Mouse (Mus musculus): Measurements from ENCODE around the gene Coro2a. TPM values are rescaled to one million over a fixed set of nuclear protein-coding genes. Genes with fewer than 3 reads are reported as not detected.
A peak's percentile ranks its signal among the peaks of the same experiment; 100 is the strongest.

The Coro2a gene
- total and polyA plus RNA-seq, 3 experiments = 0.35 to 6.8 TPM; not detected in 1

GRCm38 (mm10) chr4:46507736-46508460 lies 94.1 kb downstream of the Coro2a start:
- 0 out of 2 replicates have a peak, but pooled peaks have one; percentile 82 for TF ChIP-seq CHD1 (IDR thresholded peaks at IDR 0.05; ENCODE audit: low read depth, low read length)
- peak; percentile 85 to 95 (median 95) for TF ChIP-seq CTCF (IDR thresholded peaks at IDR 0.05 in 2 of 3, conservative IDR thresholded peaks at IDR 0.05 in 1 of 3; ENCODE audit: control insufficient read depth in 1 of 3, insufficient read depth in 1 of 3, low read depth in 2 of 3, low read length in 3 of 3, poor library complexity in 1 of 3, severe bottlenecking in 1 of 3)
- TF ChIP-seq HCFC1 (IDR thresholded peaks at IDR 0.05; ENCODE audit: low read depth, low read length) = 0 out of 2 replicates have a peak, but pooled peaks have one; percentile 29
- peak; percentile 33; the same call in 1 of the 2 replicates for TF ChIP-seq MAX (IDR thresholded peaks at IDR 0.05; ENCODE audit: low read length)
- peak; percentile 87 for TF ChIP-seq SIN3A (IDR thresholded peaks at IDR 0.05; ENCODE audit: low read length)
- TF ChIP-seq NELFE (IDR thresholded peaks at IDR 0.05; ENCODE audit: low read depth, low read length) = 0 out of 2 replicates have a peak, but pooled peaks have one; percentile 23
- no peak for TF ChIP-seq MEF2A (IDR thresholded peaks at IDR 0.05; ENCODE audit: extremely low read depth, insufficient replicate concordance, low read depth, low read length, poor library complexity, severe bottlenecking)
- 0 out of 2 replicates have a peak, but pooled peaks have one; percentile 6 for TF ChIP-seq JUND (IDR thresholded peaks at IDR 0.05; ENCODE audit: low read depth, low read length)
- TF ChIP-seq ZMIZ1 (IDR thresholded peaks at IDR 0.05; ENCODE audit: low read depth, low read length) = no peak
- TF ChIP-seq SMC3 (IDR thresholded peaks at IDR 0.05; ENCODE audit: low read depth, low read length) = peak; percentile 81
- no peak for TF ChIP-seq CHD2 (IDR thresholded peaks at IDR 0.05; ENCODE audit: low read length)
- TF ChIP-seq MYC (IDR thresholded peaks at IDR 0.05; ENCODE audit: low read depth, low read length) = peak; percentile 15; the same call in 1 of the 2 replicates
- no peak for TF ChIP-seq POLR2AphosphoS2 (IDR thresholded peaks at IDR 0.05; ENCODE audit: low read length)
- peak in 1 of 2 experiments; percentile 39; a peak in 1 of 4 replicates for TF ChIP-seq POLR2A (IDR thresholded peaks at IDR 0.05; ENCODE audit: control insufficient read depth in 1 of 2, insufficient read depth in 1 of 2, low read depth in 1 of 2, low read length in 2 of 2, poor library complexity in 1 of 2)
- 0 out of 2 replicates have a peak, but pooled peaks have one; percentile 14 for TF ChIP-seq ETS1 (IDR thresholded peaks at IDR 0.05; ENCODE audit: low read depth, low read length)
- TF ChIP-seq E2F4 (IDR thresholded peaks at IDR 0.05; ENCODE audit: borderline replicate concordance, low read depth, low read length) = no peak
- TF ChIP-seq ZC3H11A (IDR thresholded peaks at IDR 0.05; ENCODE audit: low read depth, low read length) = peak; percentile 65
- no peak for TF ChIP-seq USF2 (IDR thresholded peaks at IDR 0.05; ENCODE audit: borderline replicate concordance in 1 of 2, insufficient read depth in 1 of 2, low read depth in 1 of 2, low read length in 2 of 2)
- TF ChIP-seq MXI1 (IDR thresholded peaks at IDR 0.05; ENCODE audit: low read depth, low read length) = peak; percentile 34
- TF ChIP-seq RAD21 (IDR thresholded peaks at IDR 0.05; ENCODE audit: low read depth, low read length) = peak; percentile 78
- Histone ChIP-seq H3K9ac (ENCODE audit: control insufficient read depth, low read depth, low read length, poor library complexity, severe bottlenecking) (peak overlapping the region; percentile 60), H3K4me3 (ENCODE audit: control insufficient read depth in 1 of 2, insufficient read depth in 1 of 2, low read depth in 2 of 2, low read length in 2 of 2) (peak overlapping the region; percentile 58 to 68)

More at GRCm38 (mm10) chr4:46507736-46508460, 94.1 kb downstream of the Coro2a start:
- peaks cover 6 to 14% of the 10 kb centered on the region in 2 experiments for H3K4me1 ChIP-seq (ENCODE audit: control insufficient read depth in 1 of 2, insufficient read depth in 2 of 2, low read length in 2 of 2)
- H3K36me3 ChIP-seq (ENCODE audit: control insufficient read depth in 1 of 2, insufficient read depth in 2 of 2, low read length in 2 of 2) = peaks cover 2 to 10% of the 10 kb centered on the region in 2 experiments; a peak in 2 of 4 replicates
- no peaks in the 10 kb centered on the region; the same call in 1 of the 2 replicates for H3K79me2 ChIP-seq (ENCODE audit: control insufficient read depth, insufficient read depth, low read length, poor library complexity)
- H3K27ac ChIP-seq (ENCODE audit: control insufficient read depth, low read depth, low read length) = peak overlapping the region; percentile 73
- DNase-seq (ENCODE audit: low read depth, low spot score) = peak; percentile 96
- no peaks in the 10 kb centered on the region for H3K27me3 ChIP-seq (ENCODE audit: control insufficient read depth in 1 of 2, insufficient read depth in 2 of 2, low read length in 2 of 2)
- H3K9me3 ChIP-seq (replicated peaks; ENCODE audit: insufficient read depth, low read length) = no peaks in the 10 kb centered on the region
